Mouse (Mus musculus): ENCODE measurements around the gene Pfkm.

GRCm38 (mm10) chr15:98067492-98067891 lies 24.9 kb upstream of the Pfkm start:
- TF ChIP-seq CTCF (IDR thresholded peaks at IDR 0.05; ENCODE audit: control insufficient read depth, insufficient read depth, insufficient read length): no peak
- TF ChIP-seq USF1 (IDR thresholded peaks at IDR 0.05; ENCODE audit: low read depth): no peak
- TF ChIP-seq MAX (IDR thresholded peaks at IDR 0.05): no peak
- no peak for TF ChIP-seq MYOG (IDR thresholded peaks at IDR 0.05; ENCODE audit: control insufficient read depth, extremely low read depth, insufficient read length)
